Mouse (Mus musculus): ENCODE results near the gene Xrcc5. TPM values are rescaled to one million over a fixed set of nuclear protein-coding genes. Genes with fewer than 3 reads are reported as not detected.

The Xrcc5 gene
- total RNA-seq, 2 experiments from 2014 or later: 13.4 to 14.0 TPM

- intact Hi-C loops (cut with DNase I): loop anchor here (2.0 to 5.0 kb wide), 2 partner anchors 261 to 404 kb away; no protein-coding TSS in a partner anchor
- peak in 1 of 2 experiments; percentile 26 for DNase-seq
Observed at GRCm38 (mm10) chr1:72313399-72314039, 6.3 kb downstream of the Xrcc5 start.

- DNase-seq: no peak
- intact Hi-C loops (cut with DNase I): no loop called here
Observed at GRCm38 (mm10) chr1:72315447-72315846, 8.2 kb downstream of the Xrcc5 start.

GRCm38 (mm10) chr1:72316409-72316808 is 9.2 kb downstream of the Xrcc5 start:
- DNase-seq: no peak
- intact Hi-C loops (cut with DNase I): no loop called here

- no peak for DNase-seq
- intact Hi-C loops (cut with DNase I): no loop called here
Observed at GRCm38 (mm10) chr1:72316901-72317300, 9.7 kb downstream of the Xrcc5 start.

- no peak for DNase-seq
- intact Hi-C loops (cut with DNase I): no loop called here
Observed at GRCm38 (mm10) chr1:72320759-72321158, 13.5 kb downstream of the Xrcc5 start.

- no peak for DNase-seq
- intact Hi-C loops (cut with DNase I): no loop called here
Observed at GRCm38 (mm10) chr1:72323248-72323647, 16.0 kb downstream of the Xrcc5 start.

GRCm38 (mm10) chr1:72326162-72326821 is 19.1 kb downstream of the Xrcc5 start:
- intact Hi-C loops (cut with DNase I): no loop called here
- peak; percentile 12 to 17 for DNase-seq

- intact Hi-C loops (cut with DNase I): no loop called here
Observed at GRCm38 (mm10) chr1:72334807-72335206, 27.6 kb downstream of the Xrcc5 start.

GRCm38 (mm10) chr1:72336780-72337179 is 29.6 kb downstream of the Xrcc5 start:
- intact Hi-C loops (cut with DNase I): no loop called here

More at GRCm38 (mm10) chr1:72334807-72335206, 27.6 kb downstream of the Xrcc5 start:
- no peak for DNase-seq

GRCm38 (mm10) chr1:72338341-72338740 is 31.1 kb downstream of the Xrcc5 start:
- DNase-seq: no peak
- intact Hi-C loops (cut with DNase I): no loop called here

More at GRCm38 (mm10) chr1:72336780-72337179, 29.6 kb downstream of the Xrcc5 start:
- DNase-seq: no peak

GRCm38 (mm10) chr1:72347873-72348272 is 40.7 kb downstream of the Xrcc5 start:
- no peak for DNase-seq
- intact Hi-C loops (cut with DNase I): no loop called here

- DNase-seq: no peak
- intact Hi-C loops (cut with DNase I): no loop called here
Observed at GRCm38 (mm10) chr1:72354856-72355255, 47.6 kb downstream of the Xrcc5 start.

GRCm38 (mm10) chr1:72358216-72358615 is 51.0 kb downstream of the Xrcc5 start:
- intact Hi-C loops (cut with DNase I): no loop called here
- no peak for DNase-seq

GRCm38 (mm10) chr1:72359462-72359861 is 52.2 kb downstream of the Xrcc5 start:
- DNase-seq: no peak
- intact Hi-C loops (cut with DNase I): no loop called here

- no peak for DNase-seq
- intact Hi-C loops (cut with DNase I): no loop called here
Observed at GRCm38 (mm10) chr1:72360809-72361208, 53.6 kb downstream of the Xrcc5 start.

GRCm38 (mm10) chr1:72364661-72365060 is 57.4 kb downstream of the Xrcc5 start:
- intact Hi-C loops (cut with DNase I): no loop called here
- peak; percentile 14 to 19 for DNase-seq

GRCm38 (mm10) chr1:72372512-72372911 is 65.3 kb downstream of the Xrcc5 start:
- DNase-seq: no peak
- intact Hi-C loops (cut with DNase I): no loop called here

GRCm38 (mm10) chr1:72372913-72373312 is 65.7 kb downstream of the Xrcc5 start:
- no peak for DNase-seq
- intact Hi-C loops (cut with DNase I): no loop called here

GRCm38 (mm10) chr1:72373648-72374047 is 66.4 kb downstream of the Xrcc5 start:
- intact Hi-C loops (cut with DNase I): no loop called here
- DNase-seq: no peak

GRCm38 (mm10) chr1:72374049-72374448 is 66.8 kb downstream of the Xrcc5 start:
- intact Hi-C loops (cut with DNase I): no loop called here
- DNase-seq: no peak

GRCm38 (mm10) chr1:72378151-72378550 is 70.9 kb downstream of the Xrcc5 start:
- intact Hi-C loops (cut with DNase I): no loop called here
- DNase-seq: no peak

- intact Hi-C loops (cut with DNase I): no loop called here
- DNase-seq: no peak
Observed at GRCm38 (mm10) chr1:72379752-72380353, 72.6 kb downstream of the Xrcc5 start.
